Mouse (Mus musculus): ENCODE results near the gene Wdcp. TPM values are rescaled to one million over a fixed set of nuclear protein-coding genes. Genes with fewer than 3 reads are reported as not detected.
"Not testable (repeated sequence)": the region's sequence is repeated elsewhere in the genome, so short reads cannot be mapped to it uniquely, and the experiment has no call there.

Gene Wdcp
- total RNA-seq (2021), result 1 to 10 TPM; 8.5 to 8.9 TPM
- long read RNA-seq, experiment 1, full-length matches to known transcripts, result 1 of 1 reads
- long read RNA-seq, experiment 1, partial matches to known transcripts, result 0 of 1 reads
- long read RNA-seq, experiment 1, other reads (novel, unspliced or antisense), result 0 of 1 reads
- long read RNA-seq, experiment 2, partial matches to known transcripts, result 0 of 2 reads
- long read RNA-seq, experiment 2, other reads (novel, unspliced or antisense), result 2 of 2 reads

DNA sequence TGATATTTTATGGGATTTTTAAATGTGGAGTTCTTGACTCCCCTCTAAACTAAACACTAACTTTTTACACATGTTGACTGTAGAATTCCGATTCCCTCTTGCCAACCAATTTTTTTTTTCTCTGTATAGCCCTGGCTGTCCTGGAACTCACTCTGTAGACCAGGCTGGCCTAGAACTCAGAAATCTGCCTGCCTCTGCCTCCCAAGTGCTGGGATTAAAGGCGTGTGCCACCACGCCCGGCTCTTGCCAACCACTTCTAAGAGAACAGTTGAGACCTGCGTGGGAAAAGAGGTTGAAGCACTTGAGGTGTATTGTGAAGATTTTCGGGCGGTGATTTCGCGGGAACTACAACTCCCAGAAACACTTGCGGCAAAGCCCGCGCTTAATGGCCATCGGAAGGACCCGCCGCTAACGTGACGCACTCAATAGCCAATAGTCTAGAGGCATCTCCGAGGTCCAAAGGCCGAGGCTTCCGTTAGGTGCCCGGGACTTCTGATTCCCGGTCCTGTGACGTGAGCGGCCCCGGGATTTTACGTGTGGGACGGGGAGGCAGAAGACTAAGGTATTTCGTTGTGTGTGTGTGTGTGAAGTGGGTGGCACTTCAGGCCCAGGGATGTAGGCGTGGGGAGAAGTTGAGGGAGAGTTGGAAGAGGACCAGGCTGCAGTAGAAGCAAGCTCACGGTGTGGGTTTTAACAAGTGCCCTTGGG is at the start of gene Wdcp:
TSS of gene Wdcp (plus strand) at position 414 of the 708 bp plus-strand sequence.
- DNase-seq (ENCODE audit: low spot score in 2 of 2), result peak; percentile 77 to 79

- no peak for DNase-seq (ENCODE audit: low spot score in 2 of 2)
Observed at GRCm38 (mm10) chr12:4793718-4794117, 49.4 kb upstream of the Wdcp start.

GRCm38 (mm10) chr12:4797471-4797870 is 45.6 kb upstream of the Wdcp start:
- not testable (repeated sequence) for DNase-seq (ENCODE audit: low spot score in 2 of 2)

DNA sequence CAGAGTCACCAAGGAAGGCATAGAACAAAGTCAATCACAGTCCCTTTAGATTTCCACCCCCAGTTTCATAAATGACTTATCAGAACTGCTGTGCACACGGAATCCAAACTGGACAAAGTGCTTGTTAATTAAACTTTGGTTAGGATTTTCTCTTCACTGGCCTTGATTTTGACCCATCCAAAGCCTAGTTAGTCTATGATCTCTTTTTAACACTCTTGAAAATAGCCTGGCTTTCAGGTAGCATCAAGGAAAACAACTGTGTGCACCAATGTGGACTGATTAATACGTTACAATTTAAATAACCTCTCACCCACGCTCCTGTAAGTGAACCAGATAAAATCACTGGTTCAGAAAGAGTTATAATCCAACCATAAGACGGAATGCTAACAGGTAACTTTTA is 32.1 kb upstream of the Wdcp start:
- no peak for DNase-seq (ENCODE audit: low spot score in 2 of 2)

DNA sequence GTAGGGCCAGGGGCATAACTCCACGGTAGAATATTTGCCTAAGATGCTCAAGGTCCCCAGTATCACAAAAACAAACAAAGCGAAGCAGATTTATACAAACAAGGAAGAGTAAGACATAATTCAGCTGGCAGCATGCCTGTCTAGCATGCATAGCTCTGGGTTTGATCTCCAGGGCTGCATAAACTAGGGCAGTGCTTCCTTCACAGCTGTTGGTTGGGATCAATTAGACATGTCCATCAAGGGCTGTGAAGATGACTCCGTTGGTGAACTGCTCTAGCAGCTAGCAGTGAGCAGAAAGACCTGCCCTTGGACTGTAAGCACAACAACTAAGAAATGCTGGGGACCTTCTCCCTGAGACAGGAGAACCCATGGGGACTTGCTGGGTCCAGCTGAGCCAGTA is 31.4 kb upstream of the Wdcp start:
- no peak for DNase-seq (ENCODE audit: low spot score in 2 of 2)

DNA sequence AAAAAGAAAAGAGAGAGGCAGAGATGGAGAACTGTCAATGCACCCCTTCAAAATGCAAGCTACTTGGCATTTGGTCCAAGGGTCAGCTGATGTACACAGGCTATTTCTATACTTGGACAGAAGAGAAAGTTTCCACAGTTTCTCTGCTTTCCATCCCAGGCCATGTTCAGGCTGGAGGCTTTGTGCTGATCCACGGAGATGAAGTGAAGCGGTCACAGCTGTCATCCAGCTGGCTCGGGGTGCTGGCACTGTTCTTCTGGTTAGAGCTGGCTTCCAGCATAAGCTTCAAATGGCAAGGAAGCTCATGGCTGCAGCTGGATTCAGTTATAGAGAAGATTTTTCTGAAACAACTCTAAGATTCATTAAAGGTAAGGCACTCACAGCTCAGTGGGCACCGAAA is 29.5 kb upstream of the Wdcp start:
- no peak for DNase-seq (ENCODE audit: low spot score in 2 of 2)

- no peak for DNase-seq (ENCODE audit: low spot score in 2 of 2)
Observed at GRCm38 (mm10) chr12:4816680-4817360, 26.3 kb upstream of the Wdcp start.

GRCm38 (mm10) chr12:4817361-4818101 is 25.6 kb upstream of the Wdcp start, which contains the start of gene Sf3b6:
Sf3b6 (plus strand) TSS chr12:4817544.
- peak; percentile 96 to 97 for DNase-seq (ENCODE audit: low spot score in 2 of 2)

DNA sequence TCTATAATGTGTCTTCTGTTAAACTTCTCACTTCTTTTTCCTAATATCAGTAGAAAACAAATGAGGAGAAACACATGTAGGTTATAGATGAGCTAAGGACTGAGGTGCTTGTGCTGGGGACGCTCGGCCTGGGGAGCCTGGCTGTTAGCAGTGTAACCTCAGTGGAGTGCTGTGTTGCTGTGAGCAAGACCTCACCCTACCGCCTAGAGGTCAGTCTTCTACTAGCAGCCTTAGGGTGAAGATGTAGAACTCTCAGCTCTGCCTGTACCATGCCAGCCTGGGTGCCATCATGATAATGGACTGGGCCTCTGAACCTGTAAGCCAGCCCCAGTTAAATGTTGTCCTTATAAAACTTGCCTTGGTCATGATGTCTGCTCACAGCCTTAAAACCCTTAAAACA is 15.8 kb upstream of the Wdcp start:
- DNase-seq (ENCODE audit: low spot score in 2 of 2), result no peak

- DNase-seq (ENCODE audit: low spot score in 2 of 2), result no peak
Observed at GRCm38 (mm10) chr12:4836959-4837358, 6.1 kb upstream of the Wdcp start.

DNA sequence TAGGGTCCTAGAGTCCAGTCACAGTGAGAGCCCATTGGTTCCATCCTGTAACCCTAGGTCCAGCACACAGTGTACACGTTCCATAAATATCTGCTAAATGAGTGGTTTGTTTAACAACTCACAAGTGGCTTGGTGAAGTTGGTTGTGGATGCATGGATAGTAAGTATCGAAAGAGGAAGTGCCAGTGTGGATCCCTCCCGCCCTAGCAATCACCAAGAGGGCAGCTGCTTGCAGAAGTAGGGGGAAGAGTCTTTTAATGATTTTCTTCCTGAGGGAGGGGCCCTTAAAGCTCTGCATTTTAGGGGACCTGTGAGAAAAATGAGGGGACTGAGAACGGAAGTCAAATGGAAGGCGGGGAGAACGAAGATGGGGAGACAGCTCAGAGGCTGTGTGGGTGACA is 3.1 kb upstream of the Wdcp start:
- DNase-seq (ENCODE audit: low spot score in 2 of 2), result no peak

DNA sequence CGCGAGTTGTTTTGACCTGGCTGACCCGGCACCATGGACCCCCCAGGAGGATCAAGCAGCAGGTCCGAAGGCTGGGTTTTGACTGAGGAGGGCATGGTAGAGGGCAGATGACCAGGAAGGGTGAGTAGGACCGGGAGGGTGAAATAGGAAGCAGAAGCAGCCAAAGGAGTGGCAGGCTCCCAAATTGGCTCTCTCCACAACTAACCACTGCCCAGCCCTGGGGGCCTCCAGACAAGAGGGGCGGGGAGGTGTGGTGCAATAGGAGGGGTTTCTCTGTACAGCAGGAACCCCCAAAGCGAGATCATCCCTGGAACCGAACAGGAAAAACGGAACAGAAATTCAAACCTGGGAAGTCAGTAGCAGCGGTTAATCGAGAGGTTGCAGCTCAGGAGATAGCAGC is 2.4 kb upstream of the Wdcp start:
- DNase-seq (ENCODE audit: low spot score in 2 of 2), result no peak

DNA sequence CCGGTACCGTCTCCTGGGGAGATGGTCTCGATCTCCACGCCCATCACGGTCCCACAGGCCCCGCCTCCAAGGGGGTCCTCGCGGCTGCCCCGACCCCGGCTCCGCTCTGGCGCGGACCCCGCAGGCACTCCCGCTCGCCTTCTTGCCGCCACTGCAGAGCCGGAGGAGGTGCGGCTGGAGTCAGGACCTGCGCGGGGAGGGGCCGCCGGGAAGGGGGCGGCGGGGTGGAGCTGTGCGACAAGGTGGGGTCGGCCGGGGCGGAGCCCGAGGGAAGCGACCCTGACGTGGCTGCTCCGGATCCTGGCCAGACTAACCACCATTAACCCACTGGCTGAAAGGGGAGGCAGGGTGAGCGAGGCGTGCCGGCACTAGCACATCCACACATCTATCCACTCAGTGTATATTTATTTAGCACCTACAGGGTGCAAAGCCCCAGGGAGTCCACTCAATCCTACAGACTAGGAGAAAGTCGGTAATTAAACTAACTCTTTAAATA is 1.7 kb upstream of the Wdcp start, which contains the start of gene Fkbp1b:
TSS of gene Fkbp1b (minus strand) at position 200 of the 496 bp plus-strand sequence.
- DNase-seq (ENCODE audit: low spot score in 2 of 2), result peak; percentile 40 to 50

- DNase-seq (ENCODE audit: low spot score in 2 of 2), result no peak
Observed at GRCm38 (mm10) chr12:4842456-4842855, 647 bp upstream of the Wdcp start.

DNA sequence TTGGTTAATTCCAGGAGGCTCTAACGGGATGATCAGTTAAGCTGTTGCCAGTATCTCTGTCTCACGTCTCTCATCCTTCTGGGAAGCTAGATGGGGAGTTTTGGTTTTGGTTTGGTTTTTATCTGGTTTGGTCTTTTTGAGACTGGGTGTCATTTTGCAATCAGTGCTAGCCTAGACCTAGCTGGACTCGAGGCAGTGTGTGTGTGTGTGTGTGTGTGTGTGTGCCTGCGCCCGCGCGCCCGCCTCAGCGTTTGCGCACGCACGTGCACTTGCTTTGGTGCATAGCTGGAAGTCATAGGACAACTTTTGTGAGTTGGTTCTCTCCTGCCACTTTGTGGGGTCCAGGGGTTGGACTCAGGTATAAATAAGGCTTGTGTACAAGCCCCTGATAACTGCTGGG is 638 bp downstream of the Wdcp start:
- peak in 1 of 2 experiments; percentile 45 for DNase-seq (ENCODE audit: low spot score in 2 of 2)

DNA sequence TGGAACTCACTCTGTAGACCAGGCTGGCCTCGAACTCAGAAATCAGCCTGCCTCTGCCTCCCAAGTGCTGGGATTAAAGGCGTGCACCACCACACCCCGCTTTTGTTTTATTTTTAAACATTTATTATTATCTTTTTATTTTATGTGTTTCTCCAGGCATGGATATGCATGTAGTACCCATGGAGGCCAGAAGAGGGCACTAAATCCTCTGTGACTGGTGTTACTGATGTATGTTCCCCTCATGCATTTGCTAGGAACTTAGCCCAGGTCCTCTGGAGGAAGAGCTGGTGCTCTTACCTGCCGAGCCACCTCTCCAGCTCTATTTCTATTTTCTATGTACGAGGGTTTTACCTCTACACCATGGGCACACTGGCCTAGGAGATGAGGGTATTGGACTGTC is 13.1 kb downstream of the Wdcp start:
- no peak for DNase-seq (ENCODE audit: low spot score in 2 of 2)

GRCm38 (mm10) chr12:4856834-4857233 is 13.7 kb downstream of the Wdcp start:
- DNase-seq (ENCODE audit: low spot score in 2 of 2), result no peak

DNA sequence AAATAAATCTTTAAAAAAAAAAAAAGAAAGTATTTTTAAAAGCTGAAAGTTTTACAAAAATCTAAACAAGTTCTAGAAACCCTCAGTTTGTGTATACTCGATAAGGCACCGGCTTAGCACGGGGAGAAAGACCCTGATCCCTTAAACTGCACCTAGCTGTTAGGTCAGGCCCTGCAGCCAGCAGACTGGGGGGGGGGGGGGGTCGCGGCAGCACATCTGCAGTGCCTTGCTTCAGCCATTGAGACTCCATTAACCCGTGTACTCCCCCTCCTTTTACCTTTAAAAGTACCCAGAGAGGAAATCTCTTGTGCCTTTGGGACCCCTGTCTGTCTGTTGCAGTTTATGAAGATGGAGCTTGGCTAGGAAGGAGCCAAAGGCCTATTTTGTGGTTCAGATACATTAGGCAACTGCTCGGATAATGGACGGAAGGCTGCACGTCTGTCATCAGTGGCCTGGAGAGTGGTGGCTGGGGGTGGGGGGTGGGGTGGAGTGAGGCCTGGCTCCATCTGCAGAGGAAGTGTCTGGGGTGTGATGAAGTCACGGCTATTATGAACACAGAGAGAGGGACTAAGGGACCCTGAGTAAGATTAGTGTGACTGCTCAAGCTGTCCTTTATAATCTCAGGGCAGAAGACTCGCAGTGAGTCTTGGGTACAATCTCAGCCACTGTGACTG is 16.3 kb downstream of the Wdcp start:
- DNase-seq (ENCODE audit: low spot score in 2 of 2), result no peak

- DNase-seq (ENCODE audit: low spot score in 2 of 2), result no peak
Observed at GRCm38 (mm10) chr12:4862672-4863071, 19.6 kb downstream of the Wdcp start.

DNA sequence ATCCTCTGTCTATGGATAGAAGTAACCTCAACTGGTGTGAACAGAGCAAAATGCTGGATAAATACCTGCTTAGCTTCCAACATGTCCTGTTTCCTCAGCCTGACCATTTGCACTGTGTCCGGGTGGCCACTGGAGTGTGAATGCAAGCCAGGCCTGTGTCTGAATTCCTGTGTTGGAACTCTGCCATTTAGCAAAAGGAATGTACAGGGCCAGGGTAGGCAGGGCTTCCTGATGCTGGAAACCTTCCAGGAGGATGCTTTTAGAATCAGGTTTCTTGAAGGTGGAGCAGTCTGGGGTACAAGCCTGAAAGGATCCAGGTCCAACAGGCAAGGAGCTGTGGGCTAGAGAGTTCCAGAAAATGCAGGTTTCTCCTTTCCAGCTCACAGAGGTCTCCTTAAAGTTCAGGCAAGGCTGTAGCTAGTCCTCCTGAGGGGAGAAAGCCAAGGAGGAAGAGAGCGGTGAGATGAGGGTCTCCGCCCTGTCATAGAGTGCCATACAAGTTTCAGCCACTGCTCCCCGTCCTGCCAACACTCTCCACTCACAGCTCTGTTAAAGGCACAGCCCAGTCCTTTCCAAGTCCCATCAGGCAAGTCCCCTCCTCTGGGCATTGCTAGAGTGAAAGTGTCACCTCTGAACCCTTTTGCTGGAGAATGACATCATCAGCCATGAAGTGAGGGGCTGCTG is 20.7 kb downstream of the Wdcp start:
- no peak for DNase-seq (ENCODE audit: low spot score in 2 of 2)

Measured in adrenal gland, adult 18-20 months (tissue).